Mouse (Mus musculus): ENCODE measurements around the gene Myl9.

GRCm38 (mm10) chr2:156798516-156798915 lies 23.3 kb downstream of the Myl9 start:
- TF ChIP-seq CTCF (IDR thresholded peaks at IDR 0.05; ENCODE audit: borderline replicate concordance, insufficient read depth, low read depth, low read length) (no peak), POLR2A (IDR thresholded peaks at IDR 0.05; ENCODE audit: borderline replicate concordance, insufficient read depth, low read length) (no peak)
